Mouse (Mus musculus) CH12.LX (cell line): Measurements from ENCODE around the gene Rabep1. TPM values are rescaled to one million over a fixed set of nuclear protein-coding genes. Genes with fewer than 3 reads are reported as not detected.

Source experiments
- DNase-seq: peaks from one replicate; pipeline ENCODE4 v3.0.0-alpha.2; 2013; ENCODE audit errors: extremely low read depth
- H3K27ac ChIP-seq: 2 replicates; pipeline ENCODE4 v1.5.1; 2012; ENCODE audit warnings: low read depth, mild to moderate bottlenecking, control low read depth, moderate library complexity; ENCODE audit not compliant: insufficient read depth
- H3K27me3 ChIP-seq: replicated peaks from 2 replicates; pipeline ENCODE3; 2012; ENCODE audit warnings: inconsistent platforms
- H3K36me3 ChIP-seq, 2 experiments: replicated peaks in 1 of 2; 2 replicates each; pipeline versions ENCODE3 to v1.6.1; 2012; ENCODE audit warnings: inconsistent platforms in 1 of 2, low read length in 1 of 2, mild to moderate bottlenecking in 1 of 2, mixed read lengths in 1 of 2, moderate library complexity in 1 of 2; ENCODE audit not compliant: control insufficient read depth in 1 of 2, insufficient read depth in 1 of 2
- H3K4me1 ChIP-seq, 2 experiments: 2 replicates each; pipeline ENCODE4 v1.6.1; 2012; ENCODE audit warnings: inconsistent platforms in 1 of 2, moderate library complexity in 1 of 2; ENCODE audit not compliant: insufficient read depth in 2 of 2, control insufficient read depth in 1 of 2
- H3K4me2 ChIP-seq: 2 replicates; pipeline ENCODE4 v1.6.1; 2012; ENCODE audit warnings: low read depth, mild to moderate bottlenecking, control low read depth; ENCODE audit not compliant: poor library complexity, insufficient read depth, severe bottlenecking
- H3K4me3 ChIP-seq, 3 experiments: fragments of 150-350 bp in 1 of 3; sonication (generic) in 1 of 3; replicated peaks in 1 of 3; 2 replicates each; pipeline versions ENCODE3 to v1.5.1; 2011 to 2012; ENCODE audit warnings: low read depth in 2 of 3, low read length in 2 of 3, mild to moderate bottlenecking in 2 of 3, moderate library complexity in 2 of 3, control low read depth in 1 of 3, improper control_type of control experiment in 1 of 3, inconsistent platforms in 1 of 3, mixed read lengths in 1 of 3; ENCODE audit not compliant: poor library complexity in 1 of 3
- H3K79me2 ChIP-seq: replicated peaks from 2 replicates; pipeline ENCODE4 v1.6.1; 2012; ENCODE audit warnings: mild to moderate bottlenecking, moderate library complexity; ENCODE audit not compliant: control insufficient read depth, poor library complexity, insufficient read depth, severe bottlenecking; ENCODE audit errors: extremely low read depth
- H3K9ac ChIP-seq: 2 replicates; pipeline ENCODE4 v1.6.1; 2012; ENCODE audit warnings: low read depth, mild to moderate bottlenecking, control low read depth, moderate library complexity; ENCODE audit not compliant: insufficient read depth
- H3K9me3 ChIP-seq: replicated peaks from 2 replicates; pipeline ENCODE3; 2012; ENCODE audit warnings: low read length, inconsistent platforms, mixed read lengths
- ELF1 ChIP-seq: IDR thresholded peaks from 2 replicates; pipeline ENCODE4 v1.6.1; 2014; ENCODE audit warnings: low read depth, mild to moderate bottlenecking, inconsistent platforms, low read length, improper control_type of control experiment
- ETS1 ChIP-seq: conservative IDR thresholded peaks from 2 replicates; pipeline ENCODE4 v1.6.1; 2012; ENCODE audit warnings: low read depth, mild to moderate bottlenecking, inconsistent platforms, low read length, improper control_type of control experiment, moderate library complexity
- IRF4 ChIP-seq: IDR thresholded peaks from 2 replicates; pipeline ENCODE4 v1.6.1; 2014; ENCODE audit warnings: low read depth, mild to moderate bottlenecking, inconsistent platforms, low read length, improper control_type of control experiment
- JUN ChIP-seq: IDR thresholded peaks from 2 replicates; pipeline ENCODE4 v1.6.1; 2011; ENCODE audit warnings: low read depth, mild to moderate bottlenecking, low read length, improper control_type of control experiment, moderate library complexity; ENCODE audit not compliant: insufficient read depth
- KAT2A ChIP-seq: IDR thresholded peaks from 2 replicates; pipeline ENCODE4 v1.6.1; 2012; ENCODE audit warnings: low read length, improper control_type of control experiment, inconsistent platforms; ENCODE audit not compliant: insufficient replicate concordance
- MYC ChIP-seq: IDR thresholded peaks from 2 replicates; pipeline ENCODE4 v1.6.1; 2011; ENCODE audit warnings: low read depth, mild to moderate bottlenecking, improper control_type of control experiment, low read length
- NRF1 ChIP-seq: IDR thresholded peaks from 2 replicates; pipeline ENCODE4 v1.6.1; 2014; ENCODE audit warnings: low read depth, mild to moderate bottlenecking, inconsistent platforms, low read length, improper control_type of control experiment, moderate library complexity
- POLR2A ChIP-seq: IDR thresholded peaks from 2 replicates; pipeline ENCODE4 v1.6.1; 2011; ENCODE audit warnings: low read depth, mild to moderate bottlenecking, improper control_type of control experiment, low read length
- SIN3A ChIP-seq: IDR thresholded peaks from 2 replicates; pipeline ENCODE4 v1.6.1; 2012; ENCODE audit warnings: low read length, improper control_type of control experiment, inconsistent platforms
- TBP ChIP-seq: conservative IDR thresholded peaks from 2 replicates; pipeline ENCODE4 v1.6.1; 2011; ENCODE audit warnings: low read depth, low read length, improper control_type of control experiment
- TCF12 ChIP-seq: IDR thresholded peaks from 2 replicates; pipeline ENCODE4 v1.6.1; 2014; ENCODE audit warnings: low read depth, mild to moderate bottlenecking, inconsistent platforms, low read length, improper control_type of control experiment
- ZMIZ1 ChIP-seq: IDR thresholded peaks from 2 replicates; pipeline ENCODE4 v1.6.1; 2012; ENCODE audit warnings: low read depth, mild to moderate bottlenecking, inconsistent platforms, low read length, improper control_type of control experiment
- dilution Hi-C: fragments of 300-500 bp; cut with MboI; formaldehyde crosslinking; loops from 2 replicates; pipeline ENCODE4 v1.14.3; 2020; ENCODE audit warnings: low sequenced_read_pairs; ENCODE audit not compliant: extremely low pct_unique_long_range_greater_than_20kb, extremely low pct_ligation_motif_present
- in situ Hi-C: fragments of 300-500 bp; cut with MboI; formaldehyde crosslinking; loops from 3 replicates; pipeline ENCODE4 v1.14.3; 2019; ENCODE audit warnings: low sequenced_read_pairs, low pct_ligation_motif_present, low pct_unique_long_range_greater_than_20kb, mixed read lengths
- polyA plus RNA-seq: library from polyadenylated mRNA; unstranded; fragments of >175 nt; gene quantifications from 2 replicates; pipeline ENCODE4 v1.2.1, GENCODE M21; 2012; ENCODE audit warnings: low read depth; ENCODE audit not compliant: insufficient read length
- total RNA-seq, 2 experiments: library from RNA; depleted of rRNA; stranded (reverse); fragments of 300-350 nt in 1 of 2; fragments of >200 nt in 1 of 2; gene quantifications; 2 replicates each; pipeline ENCODE4 v1.2.3; 2012 to 2014

Rabep1 gene
- total and polyA plus RNA-seq, 3 experiments = 22.3 to 28.3 (median 26.1) TPM

DNA sequence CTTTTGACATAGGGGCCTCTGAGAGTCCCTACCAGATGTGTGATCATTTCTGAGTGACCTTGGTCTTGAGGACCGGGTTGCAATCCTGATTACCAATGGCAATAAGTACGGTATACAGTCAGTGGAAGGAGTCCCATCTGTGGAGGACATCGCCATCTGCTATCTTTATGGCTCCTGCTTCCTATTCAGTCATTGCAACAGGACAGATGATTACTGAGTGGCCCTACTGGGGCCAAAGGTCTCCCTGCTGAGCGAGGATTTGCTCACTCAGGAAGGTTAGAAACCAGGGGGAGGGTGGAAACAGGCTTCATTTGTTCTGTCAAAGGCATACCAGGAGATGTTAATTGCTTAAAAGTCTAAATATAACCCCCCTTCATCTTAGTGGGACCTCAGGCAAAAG, 1.6 kb upstream of the Rabep1 start:
- Histone ChIP-seq H3K9me3 (no peaks in the 10 kb centered on the region), H3K4me3 (no peak overlapping the region), H3K4me1 (peaks cover 3 to 31% of the 10 kb centered on the region in 2 experiments), H3K27ac (no peak overlapping the region), H3K4me2 (no peak overlapping the region), H3K9ac (no peak overlapping the region), H3K36me3 (no peaks in the 10 kb centered on the region), H3K27me3 (peaks cover 10% of the 10 kb centered on the region), H3K79me2 (peaks cover 22% of the 10 kb centered on the region)
- no peak for DNase-seq
- in situ Hi-C loops (no loop called here), dilution Hi-C loops (no loop called here)
- TF ChIP-seq SIN3A = no peak
- TF ChIP-seq JUN = no peak

DNA sequence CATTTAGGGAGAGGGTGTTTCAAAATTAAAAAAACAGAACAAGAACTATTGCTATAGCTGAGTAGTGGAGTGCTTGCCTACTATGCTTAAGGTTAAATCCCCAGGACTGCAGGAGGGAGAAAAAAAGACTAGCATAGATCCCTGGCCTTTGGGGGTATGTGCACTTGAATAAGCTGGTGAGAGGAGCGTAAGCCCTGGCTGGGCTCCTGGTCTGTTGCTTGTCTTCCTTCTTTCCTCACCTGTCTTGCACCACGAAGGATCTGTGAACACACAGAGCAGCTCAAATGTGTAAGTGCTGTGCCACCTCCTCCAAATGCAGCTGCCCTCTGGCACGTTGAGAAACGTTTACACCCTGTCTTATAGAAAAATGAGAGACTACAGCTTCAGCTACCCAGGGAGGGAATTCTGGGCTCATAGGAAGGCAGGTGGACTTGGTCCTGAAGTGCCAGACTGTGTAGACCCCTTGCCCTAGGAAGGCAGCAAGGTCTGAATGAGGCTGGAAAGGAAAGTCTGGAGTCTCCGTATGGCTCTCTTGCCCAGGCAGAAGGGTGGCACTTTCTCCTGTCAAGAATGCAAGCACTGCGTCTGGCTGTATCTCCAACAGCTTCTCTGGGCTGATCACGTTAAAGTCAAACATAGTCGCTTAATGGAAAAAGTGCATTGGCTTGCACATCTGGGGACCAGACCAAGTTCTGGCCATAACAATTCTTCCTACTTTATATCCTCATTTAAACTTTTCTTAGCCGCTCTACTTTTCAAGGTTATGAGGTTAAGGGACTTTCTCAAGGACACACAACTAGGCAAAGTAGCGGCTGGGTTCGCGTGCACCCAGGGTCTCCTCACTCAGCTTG, 652 bp upstream of the Rabep1 start:
- in situ Hi-C loops = no loop called here
- Histone ChIP-seq H3K79me2 (peaks cover 23% of the 10 kb centered on the region), H3K4me1 (peaks cover 3 to 37% of the 10 kb centered on the region in 2 experiments), H3K9ac (peak overlapping the region; percentile 11; the same call in 1 of the 2 replicates), H3K27me3 (peaks cover 7% of the 10 kb centered on the region), H3K36me3 (no peaks in the 10 kb centered on the region), H3K9me3 (no peaks in the 10 kb centered on the region), H3K4me2 (peak overlapping the region; percentile 91), H3K4me3 (peak overlapping the region; percentile 57 to 86 (median 82)), H3K27ac (no peak overlapping the region)
- dilution Hi-C loops = no loop called here
- TF ChIP-seq IRF4 = no peak
- TF ChIP-seq KAT2A = no peak
- no peak for TF ChIP-seq JUN
- TF ChIP-seq TBP = no peak
- TF ChIP-seq ZMIZ1 = no peak
- TF ChIP-seq TCF12 = no peak
- TF ChIP-seq ELF1 = no peak
- TF ChIP-seq ETS1 = no peak
- no peak for TF ChIP-seq POLR2A
- no peak for TF ChIP-seq MYC
- TF ChIP-seq SIN3A = no peak
- TF ChIP-seq NRF1 = no peak
- no peak for DNase-seq
